ENCODE assay signal across 23 mouse cellular contexts in genomic region chr6:61080661-61081060, GRCm38 (mm10).
"Had no signal": no experiment of that assay in that cellular context is flagged by ENCODE, and none has a peak within 500 bp of the region (broad histone marks: within the 10 kb centered on the region; RNA-seq: fewer than 3 reads in every experiment).

No protein-coding gene starts in this region.

- H3K27ac ChIP-seq: layer of hippocampus, adult 2 months; limb, embryonic 12.5 days; limb, embryonic 15.5 days; liver, embryonic 15.5 days; lung, embryonic 15.5 days; midbrain, embryonic 13.5 days; neural tube, embryonic 12.5 days; neural tube, embryonic 15.5 days; stomach, postnatal 0 days had no signal

- H3K4me2 ChIP-seq: limb, embryonic 12.5 days; limb, embryonic 15.5 days; liver, embryonic 11.5 days; liver, embryonic 15.5 days; lung, embryonic 15.5 days; midbrain, embryonic 13.5 days; neural tube, embryonic 12.5 days; neural tube, embryonic 15.5 days had no signal

- H3K36me3 ChIP-seq: limb, embryonic 12.5 days; limb, embryonic 15.5 days; liver, embryonic 15.5 days; lung, embryonic 15.5 days; midbrain, embryonic 13.5 days; neural tube, embryonic 12.5 days; neural tube, embryonic 15.5 days had no signal

- DNase-seq: kidney, adult 18-20 months; kidney, adult 9 months; kidney, postnatal 25 days; layer of hippocampus, adult 9-11 months; lung, adult 18-20 months; lung, postnatal 10 days; lung, postnatal 36 days; right cerebral cortex, adult 18-20 months; right cerebral cortex, postnatal 14 days; right cerebral cortex, postnatal 4 days; thymus, adult 2 months; thymus, postnatal 14 days; thymus, postnatal 4 days had no signal

- H3K9ac ChIP-seq: limb, embryonic 12.5 days; limb, embryonic 15.5 days; liver, embryonic 15.5 days; lung, embryonic 15.5 days; midbrain, embryonic 13.5 days; neural tube, embryonic 12.5 days; neural tube, embryonic 15.5 days had no signal

- ATAC-seq: midbrain, embryonic 13.5 days had no signal

- H3K4me3 ChIP-seq: layer of hippocampus, adult 2 months; limb, embryonic 12.5 days; limb, embryonic 15.5 days; liver, embryonic 15.5 days; lung, embryonic 15.5 days; midbrain, embryonic 13.5 days; neural tube, embryonic 12.5 days; neural tube, embryonic 15.5 days had no signal

- H3K27me3 ChIP-seq: limb, embryonic 12.5 days; limb, embryonic 15.5 days; liver, embryonic 15.5 days; lung, embryonic 15.5 days; midbrain, embryonic 13.5 days; neural tube, embryonic 12.5 days; neural tube, embryonic 15.5 days had no signal

- H3K4me1 ChIP-seq: limb, embryonic 15.5 days; liver, embryonic 15.5 days; lung, embryonic 15.5 days; neural tube, embryonic 12.5 days; neural tube, embryonic 15.5 days had no signal

- H3K9me3 ChIP-seq: limb, embryonic 12.5 days; limb, embryonic 15.5 days; liver, embryonic 15.5 days; lung, embryonic 15.5 days; neural tube, embryonic 12.5 days; neural tube, embryonic 15.5 days had no signal
